Mouse (Mus musculus): ENCODE measurements around the gene Gripap1.

The Gripap1 gene

DNA sequence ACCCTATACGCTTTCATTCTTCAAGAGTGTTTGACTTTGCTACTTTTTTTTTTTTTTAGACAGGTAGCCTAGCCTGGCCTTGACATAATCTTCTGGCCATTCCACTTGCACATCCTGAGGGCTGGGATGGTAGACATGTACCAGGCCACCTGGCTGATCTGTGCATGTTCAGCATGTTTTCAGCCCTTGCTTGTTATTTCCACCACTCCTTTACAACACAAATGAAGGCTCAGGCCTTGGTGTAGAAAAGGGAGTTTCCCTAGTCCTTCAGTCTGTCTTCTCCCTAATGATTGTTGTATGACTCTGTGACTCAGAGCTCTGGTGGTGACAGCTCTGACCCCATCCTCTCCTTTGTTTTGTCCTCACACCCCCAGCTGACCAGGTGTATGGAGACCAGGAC is 77.6 kb downstream of the Gripap1 start:
- no peak for DNase-seq (ENCODE audit: low read depth, low spot score)

DNA sequence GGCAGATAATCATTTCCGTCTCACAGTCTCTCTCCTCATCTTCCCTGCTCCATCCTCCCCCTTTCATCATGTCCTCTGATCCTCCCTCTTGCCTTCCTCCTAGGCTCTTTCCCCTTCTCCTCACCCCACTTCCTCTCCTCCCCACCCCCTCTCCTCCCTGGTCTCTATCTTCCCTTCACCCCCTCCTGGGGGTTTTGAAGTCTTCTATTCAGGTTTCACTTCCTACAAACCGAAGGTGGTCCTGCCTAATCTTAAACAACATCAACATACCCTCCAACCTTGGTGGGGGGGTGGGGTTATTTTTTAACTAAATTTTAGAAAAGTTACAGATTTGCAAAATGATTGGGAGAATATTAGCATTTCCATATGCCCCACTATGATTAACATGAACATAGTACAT is 78.9 kb downstream of the Gripap1 start:
- DNase-seq (ENCODE audit: low read depth, low spot score) = no peak

DNA sequence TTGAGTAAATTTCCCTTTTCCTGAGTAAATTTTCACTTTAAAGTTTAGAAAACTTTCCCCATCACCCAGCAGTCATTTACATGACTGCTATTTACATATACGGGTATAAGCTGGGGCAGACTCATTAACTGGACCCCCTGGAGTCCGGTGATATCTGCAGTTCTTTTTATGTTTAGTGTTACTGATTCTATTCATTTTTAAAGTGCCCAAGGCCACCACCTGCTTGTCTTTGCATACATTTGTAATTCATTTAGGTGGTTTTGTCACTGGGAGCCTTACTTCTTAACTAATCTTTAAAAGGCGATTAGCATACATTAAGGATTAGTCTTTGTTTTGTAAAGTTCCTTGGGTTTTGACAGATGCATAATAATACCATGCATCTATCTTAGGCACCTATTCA is 80.3 kb downstream of the Gripap1 start:
- DNase-seq (ENCODE audit: low read depth, low spot score) = no peak

All from mesoderm, embryonic 11.5 days (tissue).